10 mouse cellular contexts compared by ENCODE assay signal in genomic region chr1:56833307-56833706, GRCm38 (mm10).
DNase-seq lines count a peak whose midpoint lies in the region; ATAC-seq lines count a peak whose summit lies in the region.
"Had no signal": no experiment of that assay in that cellular context is flagged by ENCODE, and none has a peak within 500 bp of the region (broad histone marks: within the 10 kb centered on the region; RNA-seq: fewer than 3 reads in every experiment).

No protein-coding gene starts in this region.

- no peaks in the 10 kb centered on the region for H3K9me3 ChIP-seq in forebrain, embryonic 12.5 days
- H3K9me3 ChIP-seq in kidney, embryonic 16.5 days (ENCODE audit: low read length) = no peaks in the 10 kb centered on the region
- H3K9me3 ChIP-seq in neural tube, embryonic 14.5 days (ENCODE audit: control insufficient read depth, low read length) = no peaks in the 10 kb centered on the region
- H3K9me3 ChIP-seq: embryonic facial prominence, embryonic 13.5 days had no signal

- H3K4me2 ChIP-seq in forebrain, embryonic 12.5 days = peak overlapping the region; percentile 10
- peak overlapping the region; percentile 7; the same call in 1 of the 2 replicates for H3K4me2 ChIP-seq in kidney, embryonic 16.5 days (replicated peaks; ENCODE audit: low read depth, low read length)
- no peak overlapping the region for H3K4me2 ChIP-seq in neural tube, embryonic 14.5 days (ENCODE audit: low read depth, low read length)
- H3K4me2 ChIP-seq: embryonic facial prominence, embryonic 13.5 days; lung, embryonic 14.5 days had no signal

- peaks cover 30% of the 10 kb centered on the region for H3K4me1 ChIP-seq in forebrain, embryonic 12.5 days
- 0 out of 2 replicates have a peak, but pooled peaks cover 4% of the 10 kb centered on the region for H3K4me1 ChIP-seq in kidney, embryonic 16.5 days (ENCODE audit: insufficient read depth, low read length)
- H3K4me1 ChIP-seq in neural tube, embryonic 14.5 days (ENCODE audit: control insufficient read depth, insufficient read depth, low read length) = no peaks in the 10 kb centered on the region; the same call in 1 of the 2 replicates
- H3K4me1 ChIP-seq: embryonic facial prominence, embryonic 13.5 days had no signal

- DNase-seq in cerebellum, postnatal 10 days = peak; percentile 68 to 80
- DNase-seq in c-Kit-positive CD71-positive TER-119-positive erythroid progenitor cells, embryonic 14.5 days (ENCODE audit: low spot score) = no peak
- no peak for DNase-seq in right cerebral cortex, postnatal 14 days
- DNase-seq: lung, embryonic 14.5 days had no signal

- peak overlapping the region; percentile 76 for H3K27ac ChIP-seq in forebrain, embryonic 12.5 days
- H3K27ac ChIP-seq in kidney, embryonic 16.5 days (ENCODE audit: low read length) = no peak overlapping the region
- peak overlapping the region; percentile 52; the same call in 1 of the 2 replicates for H3K27ac ChIP-seq in neural tube, embryonic 14.5 days (ENCODE audit: low read depth, low read length)
- H3K27ac ChIP-seq: embryonic facial prominence, embryonic 13.5 days had no signal

- no peak for ATAC-seq in cerebellum, adult (ENCODE audit: insufficient number of reproducible peaks, low FRiP score, low TSS enrichment)
- peak; percentile 87 for ATAC-seq in forebrain, embryonic 12.5 days (ENCODE audit: low FRiP score)
- peak; percentile 65; the same call in 1 of the 2 replicates for ATAC-seq in kidney, embryonic 16.5 days (ENCODE audit: low FRiP score, low TSS enrichment)
- ATAC-seq in neural tube, embryonic 14.5 days (ENCODE audit: low read depth) = peak; percentile 88
- no peak for ATAC-seq in megakaryocyte progenitor cell, adult 5-6 weeks (replicated peaks; ENCODE audit: poor library complexity)

- no peak overlapping the region for H3K4me3 ChIP-seq in forebrain, embryonic 12.5 days (replicated peaks)
- no peak overlapping the region for H3K4me3 ChIP-seq in kidney, embryonic 16.5 days (ENCODE audit: low read length)
- no peak overlapping the region for H3K4me3 ChIP-seq in neural tube, embryonic 14.5 days (ENCODE audit: low read depth, low read length)
- H3K4me3 ChIP-seq: embryonic facial prominence, embryonic 13.5 days had no signal

- 6% methylated on average over 6 of the region's 6 CpGs for WGBS in forebrain, embryonic 12.5 days
- WGBS in kidney, embryonic 16.5 days = 23% methylated on average over 6 of the region's 6 CpGs
- 7% methylated on average over 6 of the region's 6 CpGs for WGBS in neural tube, embryonic 14.5 days

- no peaks in the 10 kb centered on the region for H3K27me3 ChIP-seq in forebrain, embryonic 12.5 days
- no peaks in the 10 kb centered on the region for H3K27me3 ChIP-seq in kidney, embryonic 16.5 days (ENCODE audit: insufficient read depth, low read length)
- H3K27me3 ChIP-seq in neural tube, embryonic 14.5 days (ENCODE audit: control insufficient read depth, insufficient read depth, low read length) = no peaks in the 10 kb centered on the region
- H3K27me3 ChIP-seq: embryonic facial prominence, embryonic 13.5 days had no signal

- no peaks in the 10 kb centered on the region for H3K36me3 ChIP-seq in forebrain, embryonic 12.5 days (replicated peaks)
- no peaks in the 10 kb centered on the region for H3K36me3 ChIP-seq in kidney, embryonic 16.5 days (ENCODE audit: insufficient read depth, low read length)
- no peaks in the 10 kb centered on the region for H3K36me3 ChIP-seq in neural tube, embryonic 14.5 days (ENCODE audit: control insufficient read depth, insufficient read depth, low read length)

- H3K9ac ChIP-seq in forebrain, embryonic 12.5 days = no peak overlapping the region
- no peak overlapping the region for H3K9ac ChIP-seq in kidney, embryonic 16.5 days (replicated peaks; ENCODE audit: low read length)
- no peak overlapping the region for H3K9ac ChIP-seq in neural tube, embryonic 14.5 days (replicated peaks; ENCODE audit: low read depth, low read length)
- H3K9ac ChIP-seq: embryonic facial prominence, embryonic 13.5 days; lung, embryonic 14.5 days had no signal

Comparison
In these comparisons a context has a peak if more than half of its experiments do, and no peak if none do; other contexts are left out.
1. DNase-seq: peak in cerebellum, postnatal 10 days (2 of 2); none in c-Kit-positive CD71-positive TER-119-positive erythroid progenitor cells, embryonic 14.5 days (single experiment) and right cerebral cortex, postnatal 14 days (single experiment).
2. ATAC-seq: peak in forebrain, embryonic 12.5 days (single experiment), kidney, embryonic 16.5 days (single experiment) and neural tube, embryonic 14.5 days (single experiment); none in cerebellum, adult (single experiment) and megakaryocyte progenitor cell, adult 5-6 weeks (single experiment).